Comparison of ENCODE assay signal across 9 mouse cellular contexts in the genomic region with DNA sequence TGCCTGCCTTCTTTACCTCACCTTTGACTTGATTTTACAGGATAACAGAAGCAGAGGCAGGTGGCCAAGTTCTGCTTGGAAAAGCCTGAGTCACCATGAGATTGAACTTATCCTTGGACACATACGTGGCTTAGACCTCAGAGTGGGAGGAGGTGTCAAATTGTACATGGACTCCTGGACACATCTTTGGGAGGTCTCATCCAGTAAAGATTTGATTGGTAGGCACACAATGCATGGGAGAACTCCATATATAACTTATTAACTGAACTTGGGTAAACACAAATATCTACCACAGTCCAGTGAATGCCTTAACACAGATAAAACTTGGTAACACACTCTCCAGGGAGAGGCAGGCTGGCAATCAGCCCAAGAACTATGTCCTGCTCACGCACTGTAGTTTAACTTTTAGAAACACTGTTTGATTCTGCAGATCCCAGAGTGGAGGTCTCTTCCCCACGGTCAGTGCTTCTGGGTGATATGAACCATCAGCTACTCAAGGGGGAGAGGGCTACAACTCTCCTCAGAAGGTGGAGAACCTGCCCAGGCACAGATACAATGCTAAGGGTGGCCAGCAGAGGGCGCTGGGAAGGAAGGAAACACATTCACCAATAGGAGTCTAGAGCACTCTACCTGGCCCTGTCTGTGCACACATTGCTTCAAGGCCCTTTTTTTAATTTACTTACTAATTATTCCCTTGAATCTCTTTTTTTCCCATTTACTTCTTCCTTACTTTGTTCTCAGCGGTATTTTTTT. TPM values are rescaled to one million over a fixed set of nuclear protein-coding genes. Genes with fewer than 3 reads are reported as not detected.
DNase-seq lines count a peak whose midpoint lies in the region; ATAC-seq and TF ChIP-seq lines count a peak whose summit lies in the region.
"Had no signal": no experiment of that assay in that cellular context is flagged by ENCODE, and none has a peak within 500 bp of the region (broad histone marks: within the 10 kb centered on the region; RNA-seq: fewer than 3 reads in every experiment).

No protein-coding gene starts in this region.

- no peak for ATAC-seq in hindbrain, embryonic 12.5 days (ENCODE audit: low FRiP score)
- peak; percentile 69 for ATAC-seq in Patski
- no peak for ATAC-seq in midbrain, postnatal 0 days (ENCODE audit: low FRiP score)

- no peak overlapping the region for H3K9ac ChIP-seq in hindbrain, embryonic 12.5 days
- H3K9ac ChIP-seq in midbrain, postnatal 0 days (replicated peaks; ENCODE audit: low read length, poor library complexity, severe bottlenecking): no peak overlapping the region
- H3K9ac ChIP-seq: limb, embryonic 12.5 days had no signal

- H3K4me3 ChIP-seq in hindbrain, embryonic 10.5 days: no peak overlapping the region
- no peak overlapping the region for H3K4me3 ChIP-seq in hindbrain, embryonic 12.5 days
- no peak overlapping the region for H3K4me3 ChIP-seq in midbrain, postnatal 0 days (ENCODE audit: low read depth, low read length)
- H3K4me3 ChIP-seq: limb, embryonic 12.5 days had no signal

- intact Hi-C loops in heart, postnatal 10 days (cut with DNase I): loop anchor here (5.0 kb wide), 1 partner anchor 172 kb away; no protein-coding TSS in a partner anchor

- 45% methylated on average over 5 of the region's 5 CpGs for WGBS in hindbrain, embryonic 10.5 days
- 38% methylated on average over 5 of the region's 5 CpGs for WGBS in hindbrain, embryonic 12.5 days
- 43% methylated on average over 5 of the region's 5 CpGs for WGBS in midbrain, postnatal 0 days

- H3K27ac ChIP-seq in hindbrain, embryonic 10.5 days: no peak overlapping the region
- H3K27ac ChIP-seq in hindbrain, embryonic 12.5 days: no peak overlapping the region
- no peak overlapping the region for H3K27ac ChIP-seq in midbrain, postnatal 0 days (ENCODE audit: low read depth, low read length)
- H3K27ac ChIP-seq: limb, embryonic 12.5 days had no signal

- H3K4me1 ChIP-seq in hindbrain, embryonic 10.5 days (replicated peaks): no peaks in the 10 kb centered on the region
- H3K4me1 ChIP-seq in hindbrain, embryonic 12.5 days: no peaks in the 10 kb centered on the region
- no peaks in the 10 kb centered on the region for H3K4me1 ChIP-seq in midbrain, postnatal 0 days (ENCODE audit: insufficient read depth, low read length)
- H3K4me1 ChIP-seq: limb, embryonic 12.5 days had no signal

- peak; percentile 71 for TF ChIP-seq CTCF in Patski (IDR thresholded peaks at IDR 0.05)
- TF ChIP-seq CTCF in midbrain, postnatal 0 days (IDR thresholded peaks at IDR 0.05): peak; percentile 67

- POLR2A ChIA-PET in Patski (lab: Charles Lee): interaction anchor here (0.7 to 1.0 kb wide), 2 partner anchors 11 to 989 kb away, joined by 3 read pairs; no protein-coding TSS in a partner anchor

- H3K9me3 ChIP-seq in hindbrain, embryonic 10.5 days: no peaks in the 10 kb centered on the region
- no peaks in the 10 kb centered on the region for H3K9me3 ChIP-seq in hindbrain, embryonic 12.5 days (replicated peaks)
- no peaks in the 10 kb centered on the region for H3K9me3 ChIP-seq in midbrain, postnatal 0 days (ENCODE audit: low read length)
- H3K9me3 ChIP-seq: limb, embryonic 12.5 days had no signal

- CTCF ChIA-PET in Patski (lab: Charles Lee): interaction anchor here (0.8 to 2.2 kb wide), 4 partner anchors 11 to 56 kb away, joined by 3 to 8 read pairs (median 4); no protein-coding TSS in a partner anchor

- H3K4me2 ChIP-seq in hindbrain, embryonic 12.5 days (replicated peaks): no peak overlapping the region
- H3K4me2 ChIP-seq in midbrain, postnatal 0 days (ENCODE audit: low read depth, low read length, poor library complexity, severe bottlenecking): no peak overlapping the region
- H3K4me2 ChIP-seq: limb, embryonic 12.5 days had no signal

- no peaks in the 10 kb centered on the region for H3K27me3 ChIP-seq in hindbrain, embryonic 10.5 days (ENCODE audit: insufficient read depth, poor library complexity, severe bottlenecking)
- no peaks in the 10 kb centered on the region for H3K27me3 ChIP-seq in hindbrain, embryonic 12.5 days
- no peaks in the 10 kb centered on the region for H3K27me3 ChIP-seq in Patski
- H3K27me3 ChIP-seq in midbrain, postnatal 0 days (ENCODE audit: insufficient read depth, low read length): no peaks in the 10 kb centered on the region
- H3K27me3 ChIP-seq: limb, embryonic 12.5 days had no signal

- H3K36me3 ChIP-seq in hindbrain, embryonic 10.5 days: peaks cover 20% of the 10 kb centered on the region
- peaks cover 17% of the 10 kb centered on the region; the same call in 1 of the 2 replicates for H3K36me3 ChIP-seq in hindbrain, embryonic 12.5 days
- H3K36me3 ChIP-seq in midbrain, postnatal 0 days (ENCODE audit: insufficient read depth, low read length): 0 out of 2 replicates have a peak, but pooled peaks cover 3% of the 10 kb centered on the region

- peak; percentile 63 for DNase-seq in hindbrain, embryonic 10.5 days (ENCODE audit: low spot score)
- no peak for DNase-seq in Patski (ENCODE audit: low read depth, low spot score)
- DNase-seq in cerebellum, postnatal 14 days: peak; percentile 78 to 87
- DNase-seq in heart, postnatal 10 days: peak; percentile 61 to 69
- peak; percentile 27 for DNase-seq in left cerebral cortex, adult 11 months (ENCODE audit: low spot score)
- DNase-seq in midbrain, postnatal 0 days (ENCODE audit: low spot score): peak; percentile 29
- DNase-seq in telencephalon, adult 2 months (ENCODE audit: low read depth, low spot score): peak; percentile 19

- in situ Hi-C loops in Patski (cut with MboI; ENCODE audit: low pct_unique_long_range_greater_than_20kb): no loop called here

RNA-seq across cellular contexts. Expression of gene Cbr1, which starts 9.6 kb away (rescaled TPM):
- polyA plus RNA-seq in hindbrain, embryonic 10.5 days (2016; fragmentation: Nextera tagmentation; extraction: Ambion mirVana): 85.4 and 103 TPM in 2 replicates
- 122 and 125 TPM in 2 replicates for polyA plus RNA-seq in hindbrain, embryonic 12.5 days (2016; fragmentation: Nextera tagmentation; extraction: Ambion mirVana)
- polyA plus RNA-seq in Patski (2021): 137 TPM
- 10 to 100 TPM; 29.0 to 34.0 TPM for total RNA-seq in heart, postnatal 10 days (2021)
- total RNA-seq in midbrain, postnatal 0 days (2014; rRNA removed): 76.2 and 103 TPM in 2 replicates
- 111 and 118 TPM in 2 replicates for polyA plus RNA-seq in midbrain, postnatal 0 days (2015; fragmentation: Nextera tagmentation; extraction: Ambion mirVana)

RNA-seq across cellular contexts. Expression of gene Setd4, which starts 11.4 kb away (rescaled TPM):
- polyA plus RNA-seq in hindbrain, embryonic 10.5 days (2016; fragmentation: Nextera tagmentation; extraction: Ambion mirVana): 11.4 and 14.3 TPM in 2 replicates
- 14.3 and 16.5 TPM in 2 replicates for polyA plus RNA-seq in hindbrain, embryonic 12.5 days (2016; fragmentation: Nextera tagmentation; extraction: Ambion mirVana)
- polyA plus RNA-seq in Patski (2021): 18.5 TPM
- total RNA-seq in heart, postnatal 10 days (2021): 1 to 10 TPM; 1.3 to 3.4 TPM
- total RNA-seq in midbrain, postnatal 0 days (2014; rRNA removed): 20.3 and 29.6 TPM in 2 replicates
- 14.9 and 17.2 TPM in 2 replicates for polyA plus RNA-seq in midbrain, postnatal 0 days (2015; fragmentation: Nextera tagmentation; extraction: Ambion mirVana)

RNA-seq across cellular contexts. Expression of gene Gm5678, which starts 12.6 kb away (rescaled TPM):
- not detected in 2 replicates for polyA plus RNA-seq in hindbrain, embryonic 10.5 days (2016; fragmentation: Nextera tagmentation; extraction: Ambion mirVana)
- polyA plus RNA-seq in hindbrain, embryonic 12.5 days (2016; fragmentation: Nextera tagmentation; extraction: Ambion mirVana): not detected in 2 replicates
- 4.3 TPM for polyA plus RNA-seq in Patski (2021)
- total RNA-seq in heart, postnatal 10 days (2021): 1 to 10 TPM; 1.4 to 1.8 TPM
- total RNA-seq in midbrain, postnatal 0 days (2014; rRNA removed): not detected in 2 replicates
- polyA plus RNA-seq in midbrain, postnatal 0 days (2015; fragmentation: Nextera tagmentation; extraction: Ambion mirVana): not detected in 2 replicates
- polyA plus RNA-seq: limb, embryonic 12.5 days had no signal
